Mouse (Mus musculus): ENCODE results near the gene Tjp3.

Gene Tjp3

GRCm38 (mm10) chr10:81319330-81319699 is 27.9 kb upstream of the Tjp3 start:
- 17% methylated on average over 8 of the region's 8 CpGs for WGBS

GRCm38 (mm10) chr10:81318589-81319329 is 27.4 kb upstream of the Tjp3 start:
- WGBS, result 68% methylated on average over 13 of the region's 13 CpGs

- WGBS, result 38% methylated on average over 20 of the region's 20 CpGs
Observed at GRCm38 (mm10) chr10:81317273-81317672, 25.9 kb upstream of the Tjp3 start.

GRCm38 (mm10) chr10:81316338-81317060 is 25.1 kb upstream of the Tjp3 start:
- WGBS, result 56% methylated on average over 16 of the region's 16 CpGs

GRCm38 (mm10) chr10:81315587-81315986 is 24.2 kb upstream of the Tjp3 start:
- 89% methylated on average over 16 of the region's 16 CpGs for WGBS

GRCm38 (mm10) chr10:81314201-81314600 is 22.8 kb upstream of the Tjp3 start:
- WGBS, result 77% methylated on average over 7 of the region's 7 CpGs

GRCm38 (mm10) chr10:81313581-81313980 is 22.2 kb upstream of the Tjp3 start:
- 87% methylated on average over 13 of the region's 13 CpGs for WGBS

GRCm38 (mm10) chr10:81309571-81309970 is 18.2 kb upstream of the Tjp3 start:
- WGBS, result 86% methylated on average over 5 of the region's 5 CpGs

- 61% methylated on average over 21 of the region's 21 CpGs for WGBS
Observed at GRCm38 (mm10) chr10:81306837-81307682, 15.7 kb upstream of the Tjp3 start.

- WGBS, result 60% methylated on average over 12 of the region's 12 CpGs
Observed at GRCm38 (mm10) chr10:81306173-81306668, 14.8 kb upstream of the Tjp3 start.

- WGBS, result 72% methylated on average over 14 of the region's 14 CpGs
Observed at GRCm38 (mm10) chr10:81305663-81306062, 14.3 kb upstream of the Tjp3 start.

- 18% methylated on average over 8 of the region's 9 CpGs for WGBS
Observed at GRCm38 (mm10) chr10:81304597-81305238, 13.3 kb upstream of the Tjp3 start.

- 65% methylated on average over 7 of the region's 7 CpGs for WGBS
Observed at GRCm38 (mm10) chr10:81303761-81304160, 12.4 kb upstream of the Tjp3 start.

GRCm38 (mm10) chr10:81303258-81303657 is 11.9 kb upstream of the Tjp3 start:
- 38% methylated on average over 10 of the region's 10 CpGs for WGBS

GRCm38 (mm10) chr10:81302781-81303218 is 11.4 kb upstream of the Tjp3 start:
- WGBS, result 19% methylated on average over 14 of the region's 14 CpGs

- 25% methylated on average over 4 of the region's 4 CpGs for WGBS
Observed at GRCm38 (mm10) chr10:81302288-81302687, 10.9 kb upstream of the Tjp3 start.

- WGBS, result 75% methylated on average over 9 of the region's 9 CpGs
Observed at GRCm38 (mm10) chr10:81301321-81301720, 9.9 kb upstream of the Tjp3 start.

- 75% methylated on average over 9 of the region's 9 CpGs for WGBS
Observed at GRCm38 (mm10) chr10:81300352-81300907, 9.0 kb upstream of the Tjp3 start.

- 62% methylated on average over 14 of the region's 14 CpGs for WGBS
Observed at GRCm38 (mm10) chr10:81299585-81300351, 8.4 kb upstream of the Tjp3 start.

- WGBS, result 56% methylated on average over 17 of the region's 17 CpGs
Observed at GRCm38 (mm10) chr10:81298369-81299100, 7.2 kb upstream of the Tjp3 start.
